Mouse (Mus musculus) liver, embryonic 13.5 days (tissue): ENCODE measurements around the gene Mlh3. TPM values are rescaled to one million over a fixed set of nuclear protein-coding genes. Genes with fewer than 3 reads are reported as not detected.

Experiments
- ATAC-seq: fragments of 200-750 bp; cut with Nextera tagmentation; 2 replicates; pipeline ENCODE4 v1.8.0; 2017; ENCODE audit warnings: low read depth, mild to moderate bottlenecking, moderate number of reproducible peaks, moderate library complexity
- DNase-seq: peaks from one replicate; pipeline ENCODE4 v3.0.0; 2022
- H3K27ac ChIP-seq: fragments of 300-500 bp; sonication (generic); 2 replicates; pipeline ENCODE4 v1.5.1; 2015; ENCODE audit warnings: moderate library complexity, mild to moderate bottlenecking, inconsistent platforms
- H3K27me3 ChIP-seq: fragments of 300-500 bp; sonication (generic); 2 replicates; pipeline ENCODE4 v1.6.1; 2015; ENCODE audit warnings: mild to moderate bottlenecking, inconsistent platforms
- H3K36me3 ChIP-seq: fragments of 300-500 bp; sonication (generic); 2 replicates; pipeline ENCODE4 v1.6.1; 2015; ENCODE audit warnings: mild to moderate bottlenecking, inconsistent platforms
- H3K4me1 ChIP-seq: fragments of 300-500 bp; sonication (generic); replicated peaks from 2 replicates; pipeline ENCODE4 v1.6.1; 2015; ENCODE audit warnings: inconsistent platforms
- H3K4me2 ChIP-seq: fragments of 300-500 bp; sonication (generic); 2 replicates; pipeline ENCODE4 v1.6.1; 2015; ENCODE audit warnings: inconsistent platforms, mild to moderate bottlenecking, moderate library complexity
- H3K4me3 ChIP-seq: fragments of 300-500 bp; sonication (generic); replicated peaks from 2 replicates; pipeline ENCODE4 v1.5.1; 2015; ENCODE audit warnings: mild to moderate bottlenecking, inconsistent platforms
- H3K9ac ChIP-seq: fragments of 300-500 bp; sonication (generic); 2 replicates; pipeline ENCODE4 v1.6.1; 2015; ENCODE audit warnings: mild to moderate bottlenecking, inconsistent platforms
- H3K9me3 ChIP-seq: fragments of 300-500 bp; sonication (generic); replicated peaks from 2 replicates; pipeline ENCODE4 v1.6.1; 2016; ENCODE audit warnings: inconsistent platforms
- WGBS: fragments of 180-500 bp; shearing (Covaris S2); methylation state at CpG from one replicate; pipeline ENCODE4 v1.1.7; 2015; ENCODE audit not compliant: insufficient replicate concordance; 5-methylcytosine and 5-hydroxymethylcytosine counted together
- polyA plus RNA-seq: library from polyadenylated mRNA; unstranded; fragments of >200 nt; fragmentation: Nextera tagmentation; extraction: Ambion mirVana; gene quantifications from 2 replicates; pipeline ENCODE4 v1.2.1, GENCODE M21; 2015

The Mlh3 gene
- polyA plus RNA-seq, 1 experiment from 2014 or later: 2.8 TPM

GRCm38 (mm10) chr12:85280845-85281651 lies 10.6 kb upstream of the Mlh3 start:
- Histone ChIP-seq H3K36me3 (peaks cover 7% of the 10 kb centered on the region; the same call in 1 of the 2 replicates), H3K4me3 (peak overlapping the region; percentile 87; the same call in 1 of the 2 replicates), H3K4me1 (peaks cover 32% of the 10 kb centered on the region), H3K27ac (peak overlapping the region; percentile 96), H3K9ac (0 out of 2 replicates have a peak overlapping the region, but pooled peaks have one; percentile 93), H3K27me3 (no peaks in the 10 kb centered on the region), H3K4me2 (peak overlapping the region; percentile 87), H3K9me3 (no peaks in the 10 kb centered on the region)
- ATAC-seq: peak; percentile 21
- peak; percentile 39 for DNase-seq
- 30% methylated on average over 12 of the region's 12 CpGs for WGBS

DNA sequence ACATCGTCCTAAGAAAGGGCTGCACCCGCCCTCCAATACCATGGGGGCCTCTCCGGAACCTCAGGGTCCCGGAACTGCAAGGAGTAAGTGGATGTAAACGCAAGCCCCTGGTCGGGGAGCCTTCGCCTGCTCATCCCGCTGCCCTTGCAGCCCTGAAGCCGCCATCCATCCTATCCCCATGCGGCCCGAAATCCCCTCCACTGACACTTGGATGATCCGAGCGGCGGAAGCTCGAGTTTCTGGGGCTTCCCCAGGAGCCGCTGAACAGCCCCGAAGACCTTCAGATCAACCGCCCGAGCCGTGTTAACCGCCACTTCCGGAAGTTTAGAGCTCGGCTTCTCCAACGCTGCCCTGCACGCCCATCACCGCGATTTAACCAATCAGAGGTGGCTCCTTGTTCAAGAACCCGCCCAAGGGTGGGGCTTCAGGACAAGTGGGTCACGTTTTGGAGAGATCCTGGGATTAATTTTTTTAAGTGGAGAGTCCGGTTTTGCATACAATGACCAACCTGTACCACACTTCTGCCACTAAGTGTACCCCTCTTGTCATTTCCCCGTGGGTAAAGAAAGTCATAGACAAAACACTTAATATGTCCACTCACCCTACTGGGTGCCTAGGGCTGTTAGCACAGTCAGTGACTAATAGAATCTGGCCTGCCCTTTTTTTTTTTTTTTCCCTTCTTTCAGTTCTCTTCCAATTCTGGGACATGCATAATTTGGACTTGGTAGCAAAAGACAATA lies 9.9 kb upstream of the Mlh3 start:
- Histone ChIP-seq H3K4me2 (peak overlapping the region; percentile 87), H3K9ac (peak overlapping the region; percentile 93), H3K4me1 (peaks cover 32% of the 10 kb centered on the region), H3K27me3 (no peaks in the 10 kb centered on the region), H3K9me3 (no peaks in the 10 kb centered on the region), H3K4me3 (peak overlapping the region; percentile 87), H3K27ac (peak overlapping the region; percentile 96), H3K36me3 (peaks cover 12% of the 10 kb centered on the region)
- under 1% methylated on average over 31 of the region's 31 CpGs for WGBS
- ATAC-seq (peak; percentile 90), DNase-seq (peak; percentile 98)

GRCm38 (mm10) chr12:85279396-85280080 lies 9.1 kb upstream of the Mlh3 start:
- Histone ChIP-seq H3K27me3 (no peaks in the 10 kb centered on the region), H3K4me3 (peak overlapping the region; percentile 87), H3K9me3 (peaks cover 5% of the 10 kb centered on the region; the same call in 1 of the 2 replicates), H3K4me1 (peaks cover 32% of the 10 kb centered on the region), H3K27ac (peak overlapping the region; percentile 96), H3K4me2 (peak overlapping the region; percentile 87), H3K9ac (peak overlapping the region; percentile 93), H3K36me3 (peaks cover 18% of the 10 kb centered on the region)
- peak; percentile 55 for ATAC-seq
- peak; percentile 30 for DNase-seq
- WGBS: 3% methylated on average over 10 of the region's 10 CpGs

DNA sequence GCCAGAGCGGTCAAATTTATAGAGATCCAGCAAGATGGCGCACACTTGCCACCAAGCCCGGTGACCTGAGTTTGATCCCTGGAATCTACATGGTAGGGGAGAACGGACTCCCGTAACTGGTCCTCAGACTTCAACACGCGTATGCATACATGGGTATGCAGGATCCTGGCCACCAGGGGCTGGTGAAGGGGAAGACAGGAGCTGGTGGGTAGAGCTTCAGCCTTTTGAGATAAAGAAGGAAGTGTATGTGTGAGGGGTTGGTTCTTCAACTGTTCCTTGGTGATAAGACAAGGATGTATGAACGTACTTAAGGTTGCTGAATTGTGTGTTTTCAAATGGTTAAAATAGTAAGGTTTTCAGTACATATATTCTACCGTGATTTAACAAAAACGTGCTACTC lies 8.5 kb upstream of the Mlh3 start:
- H3K9me3 ChIP-seq: peaks cover 5% of the 10 kb centered on the region; the same call in 1 of the 2 replicates
- 46% methylated on average over 10 of the region's 10 CpGs for WGBS
- peak; percentile 73 for ATAC-seq

DNA sequence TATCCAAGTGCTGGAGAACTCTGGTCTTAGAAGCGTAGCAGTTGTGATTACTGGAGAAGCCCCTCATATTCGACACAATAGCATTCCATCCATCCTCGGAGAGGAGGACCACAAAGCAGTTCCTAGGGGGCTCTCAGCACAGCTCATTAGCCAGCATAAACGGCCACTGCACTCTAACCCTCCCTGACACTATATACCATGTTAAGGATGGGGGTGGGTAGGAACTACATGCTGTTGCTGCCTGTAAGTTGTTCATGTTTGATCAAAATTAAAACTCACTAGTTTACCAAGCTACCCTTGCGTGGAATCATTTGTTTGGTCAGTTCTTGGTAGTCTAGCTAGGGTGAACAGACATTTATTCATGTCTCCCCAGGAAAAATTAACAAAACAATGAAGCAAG lies 5.9 kb upstream of the Mlh3 start:
- no peak overlapping the region for H3K4me3 ChIP-seq
- H3K27me3 ChIP-seq: no peaks in the 10 kb centered on the region
- H3K9ac ChIP-seq: no peak overlapping the region
- H3K27ac ChIP-seq: no peak overlapping the region
- DNase-seq (no peak), ATAC-seq (no peak)
- peaks cover 48% of the 10 kb centered on the region for H3K4me1 ChIP-seq
- WGBS: 82% methylated on average over 5 of the region's 5 CpGs
- peaks cover 5% of the 10 kb centered on the region; the same call in 1 of the 2 replicates for H3K9me3 ChIP-seq
- peaks cover 23% of the 10 kb centered on the region for H3K36me3 ChIP-seq
- no peak overlapping the region for H3K4me2 ChIP-seq

More for the DNA sequence above, 8.5 kb upstream of the Mlh3 start:
- no peaks in the 10 kb centered on the region for H3K27me3 ChIP-seq
- H3K36me3 ChIP-seq: peaks cover 23% of the 10 kb centered on the region
- peak; percentile 62 for DNase-seq
- H3K4me1 ChIP-seq: peaks cover 34% of the 10 kb centered on the region
- H3K4me2 ChIP-seq: peak overlapping the region; percentile 69
- H3K4me3 ChIP-seq: peak overlapping the region; percentile 87
- H3K27ac ChIP-seq: peak overlapping the region; percentile 85
- peak overlapping the region; percentile 55 for H3K9ac ChIP-seq

DNA sequence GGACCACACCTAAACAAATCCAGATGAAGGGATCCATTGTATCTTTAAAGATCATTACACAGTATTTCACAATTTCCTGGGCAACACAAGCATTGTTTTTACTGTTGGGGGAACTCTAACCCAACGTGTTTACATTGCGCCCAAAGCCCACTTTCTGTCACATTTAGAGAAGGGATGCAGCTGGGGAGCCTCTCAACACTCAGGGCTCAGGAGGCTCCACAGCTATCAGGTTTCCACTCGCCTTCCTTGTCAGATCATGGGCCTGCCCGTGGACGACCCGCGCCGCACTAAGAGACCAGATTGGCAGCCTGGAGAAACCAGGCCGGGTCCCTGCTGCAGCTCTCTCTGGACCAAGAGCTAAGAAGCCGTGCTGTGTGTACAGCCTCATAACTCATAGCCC lies 3.1 kb upstream of the Mlh3 start:
- H3K27ac ChIP-seq: 0 out of 2 replicates have a peak overlapping the region, but pooled peaks have one; percentile 20
- no peak for DNase-seq

DNA sequence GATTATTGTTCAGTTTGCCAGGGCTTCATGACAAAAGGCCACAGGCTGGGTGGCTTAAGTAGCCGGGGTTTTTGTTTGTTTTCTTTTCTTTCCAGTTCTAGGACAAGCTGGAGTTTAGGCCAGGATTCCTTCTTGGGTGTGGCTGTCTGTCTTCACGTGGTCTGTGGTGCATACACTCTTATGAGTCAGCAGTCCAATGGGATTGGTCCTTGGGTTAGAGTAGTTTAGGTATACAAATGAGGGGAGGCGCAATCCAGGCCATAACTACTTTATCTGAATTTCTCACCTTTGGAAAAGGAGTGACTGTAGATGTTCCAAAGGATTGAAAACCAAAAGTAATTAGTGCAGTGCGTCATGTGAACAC lies 1.4 kb upstream of the Mlh3 start:
- Histone ChIP-seq H3K27me3 (no peaks in the 10 kb centered on the region), H3K4me2 (no peak overlapping the region), H3K36me3 (peaks cover 24% of the 10 kb centered on the region), H3K9me3 (peaks cover 5% of the 10 kb centered on the region; the same call in 1 of the 2 replicates), H3K4me3 (no peak overlapping the region), H3K9ac (no peak overlapping the region), H3K27ac (0 out of 2 replicates have a peak overlapping the region, but pooled peaks have one; percentile 11), H3K4me1 (peaks cover 34% of the 10 kb centered on the region)
- peak; percentile 57; the same call in 1 of the 2 replicates for ATAC-seq
- DNase-seq: no peak
- 58% methylated on average over 4 of the region's 4 CpGs for WGBS

More for the DNA sequence above, 3.1 kb upstream of the Mlh3 start:
- no peak overlapping the region for H3K4me2 ChIP-seq
- H3K9me3 ChIP-seq: peaks cover 5% of the 10 kb centered on the region; the same call in 1 of the 2 replicates
- H3K27me3 ChIP-seq: no peaks in the 10 kb centered on the region
- H3K9ac ChIP-seq: no peak overlapping the region
- 77% methylated on average over 10 of the region's 10 CpGs for WGBS
- H3K4me3 ChIP-seq: no peak overlapping the region
- H3K36me3 ChIP-seq: peaks cover 28% of the 10 kb centered on the region
- ATAC-seq: no peak
- peaks cover 43% of the 10 kb centered on the region for H3K4me1 ChIP-seq

GRCm38 (mm10) chr12:85271132-85271842 lies 888 bp upstream of the Mlh3 start:
- peaks cover 5% of the 10 kb centered on the region; the same call in 1 of the 2 replicates for H3K9me3 ChIP-seq
- H3K4me2 ChIP-seq: peak overlapping the region; percentile 72; the same call in 1 of the 2 replicates
- peaks cover 34% of the 10 kb centered on the region for H3K4me1 ChIP-seq
- no peak overlapping the region for H3K4me3 ChIP-seq
- H3K27me3 ChIP-seq: no peaks in the 10 kb centered on the region
- 0 out of 2 replicates have a peak overlapping the region, but pooled peaks have one; percentile 11 for H3K27ac ChIP-seq
- 56% methylated on average over 7 of the region's 7 CpGs for WGBS
- H3K36me3 ChIP-seq: peaks cover 22% of the 10 kb centered on the region
- DNase-seq: no peak
- no peak overlapping the region for H3K9ac ChIP-seq
- ATAC-seq: 0 out of 2 replicates have a peak, but pooled peaks have one; percentile 29

- Histone ChIP-seq H3K4me2 (peak overlapping the region; percentile 72), H3K9me3 (peaks cover 3% of the 10 kb centered on the region; the same call in 1 of the 2 replicates), H3K4me1 (peaks cover 34% of the 10 kb centered on the region), H3K9ac (peak overlapping the region; percentile 75), H3K27ac (no peak overlapping the region), H3K36me3 (peaks cover 13% of the 10 kb centered on the region), H3K27me3 (no peaks in the 10 kb centered on the region), H3K4me3 (peak overlapping the region; percentile 71)
- WGBS: 50% methylated on average over 3 of the region's 3 CpGs
- ATAC-seq: no peak
- DNase-seq: no peak
These were observed 578 bp downstream of the Mlh3 start for GRCm38 (mm10) chr12:85269821-85270220.

- peaks cover 6% of the 10 kb centered on the region; the same call in 1 of the 2 replicates for H3K36me3 ChIP-seq
- H3K27ac ChIP-seq: no peak overlapping the region
- no peak overlapping the region for H3K9ac ChIP-seq
- 60% methylated on average over 3 of the region's 3 CpGs for WGBS
- ATAC-seq (no peak), DNase-seq (no peak)
- H3K9me3 ChIP-seq: no peaks in the 10 kb centered on the region
- no peaks in the 10 kb centered on the region for H3K27me3 ChIP-seq
- peaks cover 13% of the 10 kb centered on the region for H3K4me1 ChIP-seq
- H3K4me2 ChIP-seq: no peak overlapping the region
- H3K4me3 ChIP-seq: no peak overlapping the region
These were observed 4.2 kb downstream of the Mlh3 start for GRCm38 (mm10) chr12:85266248-85266647.
